Mouse (Mus musculus): Measurements from ENCODE around the gene Mycbpap.

GRCm38 (mm10) chr11:94491749-94492099 is 29.8 kb downstream of the Mycbpap start:
- TF ChIP-seq MYOD1 (IDR thresholded peaks at IDR 0.05; ENCODE audit: control insufficient read depth in 1 of 3, insufficient read length in 2 of 3, low read depth in 2 of 3), result no peak
- no peak for TF ChIP-seq USF1 (IDR thresholded peaks at IDR 0.05; ENCODE audit: low read depth)
- TF ChIP-seq SRF (IDR thresholded peaks at IDR 0.05; ENCODE audit: control insufficient read depth, insufficient read length, low read depth), result no peak
- no peak for TF ChIP-seq TCF12 (IDR thresholded peaks at IDR 0.05; ENCODE audit: insufficient read depth, poor library complexity, severe bottlenecking)
- no peak for TF ChIP-seq POLR2A (IDR thresholded peaks at IDR 0.05; ENCODE audit: insufficient read length, low read depth)
- no peak for TF ChIP-seq E2F4 (IDR thresholded peaks at IDR 0.05; ENCODE audit: insufficient read depth)
- no peak for TF ChIP-seq MAX (IDR thresholded peaks at IDR 0.05; ENCODE audit: low read depth)
